Mouse (Mus musculus): ENCODE results near the gene Cd86.

Gene Cd86

DNA sequence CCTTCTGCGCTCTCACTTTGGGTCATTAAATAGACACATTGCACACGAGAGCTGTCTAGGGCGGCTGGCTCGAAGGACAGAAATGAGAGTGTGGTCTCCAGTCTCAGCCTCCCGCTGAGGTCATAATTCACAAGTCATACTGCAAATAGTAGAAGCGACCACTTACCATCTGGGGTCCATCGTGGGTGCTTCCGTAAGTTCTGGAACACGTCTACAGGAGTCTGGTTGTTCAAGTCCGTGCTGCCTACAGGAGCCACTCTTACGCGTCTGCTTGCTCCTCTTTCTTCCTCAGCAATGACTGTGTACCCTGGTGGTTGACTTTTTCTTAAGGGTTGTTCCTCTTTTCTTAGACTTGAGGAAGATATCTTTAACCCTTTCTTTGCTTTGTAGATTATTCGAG is at the start of gene Cd86:
Gene Cd86, minus strand, starts transcription at position 300 of the 400 bp plus-strand sequence.
- no peak for DNase-seq (ENCODE audit: low read depth, low spot score)

- DNase-seq (ENCODE audit: low read depth, low spot score) = no peak
Measured at GRCm38 (mm10) chr16:36711760-36712159, 45.9 kb upstream of the Cd86 start.

GRCm38 (mm10) chr16:36710794-36711193 is 44.9 kb upstream of the Cd86 start:
- no peak for DNase-seq (ENCODE audit: low read depth, low spot score)

- DNase-seq (ENCODE audit: low read depth, low spot score) = no peak
Measured at GRCm38 (mm10) chr16:36709405-36709804, 43.5 kb upstream of the Cd86 start.

DNA sequence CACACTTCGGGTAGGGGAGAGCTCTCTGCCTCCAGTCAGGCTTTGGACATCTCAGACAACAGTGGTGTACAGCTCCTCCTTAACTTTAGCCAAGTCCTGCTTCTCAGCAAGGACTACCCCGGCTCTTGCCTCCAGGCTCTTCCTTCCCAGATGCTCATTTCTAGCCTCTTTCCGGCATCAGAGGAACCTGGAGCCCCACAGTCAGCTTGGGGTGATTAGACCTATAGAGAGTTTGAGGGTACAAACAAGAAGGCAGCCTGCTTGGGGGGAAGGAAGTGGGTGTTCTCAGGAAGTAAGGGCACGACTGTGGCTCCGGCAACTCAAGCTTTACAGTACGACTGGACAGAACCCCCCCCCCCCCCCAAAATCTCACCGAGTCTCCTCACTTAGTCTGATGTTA is 42.9 kb upstream of the Cd86 start:
- DNase-seq (ENCODE audit: low read depth, low spot score) = no peak

- DNase-seq (ENCODE audit: low read depth, low spot score) = no peak
Measured at GRCm38 (mm10) chr16:36707702-36708423, 42.0 kb upstream of the Cd86 start.

- DNase-seq (ENCODE audit: low read depth, low spot score) = no peak
Measured at GRCm38 (mm10) chr16:36700484-36700883, 34.6 kb upstream of the Cd86 start.

GRCm38 (mm10) chr16:36697331-36697730 is 31.4 kb upstream of the Cd86 start:
- no peak for DNase-seq (ENCODE audit: low read depth, low spot score)

DNA sequence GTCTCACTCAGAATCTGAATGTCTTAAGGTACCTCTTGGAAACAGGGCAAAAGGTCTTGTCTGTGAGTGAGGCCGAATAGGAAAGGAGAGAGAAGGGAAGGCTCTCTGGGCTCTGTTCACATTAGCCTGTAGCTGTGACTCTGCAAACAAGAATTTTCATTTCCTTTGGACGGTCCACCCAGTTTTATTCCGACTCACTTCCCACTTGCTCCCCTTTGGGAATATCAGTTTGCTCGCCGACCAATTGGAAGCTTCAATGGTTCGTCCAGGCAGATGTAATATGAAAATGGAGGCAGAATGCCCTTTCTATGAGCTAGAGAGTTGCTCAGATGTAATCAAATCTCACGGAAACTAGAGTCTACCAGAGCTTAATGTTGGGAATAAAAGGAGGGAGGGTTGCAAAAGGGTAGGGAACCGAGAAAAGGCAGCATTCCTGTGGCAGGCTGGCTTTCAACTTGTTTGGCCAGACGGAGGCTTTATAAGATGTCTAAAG is 29.0 kb upstream of the Cd86 start:
- no peak for DNase-seq (ENCODE audit: low read depth, low spot score)

DNA sequence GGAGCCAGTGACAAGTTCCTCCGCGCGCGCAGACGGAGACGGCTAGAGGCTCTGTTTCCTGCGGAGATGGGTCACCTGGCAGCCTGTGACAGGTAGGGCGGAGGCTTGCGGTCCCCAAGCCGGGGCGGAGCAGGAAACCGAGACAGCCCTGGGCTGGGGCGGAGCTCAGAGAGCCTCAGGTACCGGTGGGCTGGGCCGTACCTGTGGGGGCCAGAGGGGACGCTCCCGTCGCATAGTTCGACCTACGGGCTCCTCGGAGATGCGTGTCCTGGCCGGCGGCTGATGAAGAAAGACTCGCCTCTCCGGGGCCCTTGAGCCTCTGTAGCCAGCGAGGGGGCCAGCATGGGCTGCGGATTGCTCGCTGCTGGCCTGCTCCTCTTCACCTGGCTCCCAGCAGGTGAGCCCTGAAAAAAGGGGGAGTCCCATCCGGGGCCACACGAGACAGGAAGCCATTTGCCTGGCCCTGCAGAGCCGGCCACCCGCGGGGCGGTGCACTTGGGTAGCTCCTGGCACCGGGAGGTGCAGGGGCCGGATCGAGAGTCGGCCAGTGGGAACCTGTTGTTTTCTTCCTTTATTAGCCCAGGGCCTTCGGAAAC is 28.0 kb upstream of the Cd86 start, which contains the start of gene Ildr1:
Gene Ildr1, plus strand, starts transcription at position 161 of the 596 bp plus-strand sequence.
- no peak for DNase-seq (ENCODE audit: low read depth, low spot score)

DNA sequence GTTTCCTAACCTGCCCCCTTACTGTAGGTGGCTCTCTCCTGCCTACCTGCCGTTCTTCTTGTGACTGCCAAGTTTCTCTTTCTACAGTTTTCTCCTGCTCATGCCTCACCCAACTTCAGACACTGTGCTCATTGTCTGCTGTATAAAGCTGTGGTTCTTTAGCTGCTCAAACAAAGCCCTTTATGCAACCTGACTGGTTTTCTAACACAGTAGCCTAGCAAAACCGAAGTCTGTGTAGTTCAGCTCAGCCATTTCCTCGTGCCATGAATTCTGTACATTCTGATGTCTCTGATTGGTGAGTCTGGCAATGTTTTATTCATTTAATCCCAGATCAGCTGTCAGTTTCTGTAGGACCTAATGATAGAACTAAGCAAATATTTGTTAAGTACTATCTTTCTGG is 25.6 kb upstream of the Cd86 start:
- DNase-seq (ENCODE audit: low read depth, low spot score) = no peak

DNA sequence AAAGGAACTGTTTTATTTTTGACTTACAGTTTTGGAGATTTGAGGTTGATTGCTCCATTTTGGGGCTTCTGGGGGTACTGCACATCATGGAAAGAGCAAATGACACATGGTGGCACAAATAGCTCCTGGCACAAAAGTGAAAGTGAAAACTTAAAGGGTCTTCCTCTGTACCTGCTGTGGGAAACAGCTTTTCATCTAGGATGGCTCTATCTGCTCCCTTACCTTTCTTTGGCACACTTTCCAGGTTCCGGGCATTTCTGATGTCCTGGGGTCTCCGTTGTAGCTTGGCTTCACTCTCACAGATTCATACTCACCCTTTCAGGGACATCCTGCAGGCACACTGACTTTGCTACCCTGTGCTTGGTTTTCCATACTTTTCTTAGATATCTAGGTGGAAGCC is 22.2 kb upstream of the Cd86 start:
- DNase-seq (ENCODE audit: low read depth, low spot score) = no peak

DNA sequence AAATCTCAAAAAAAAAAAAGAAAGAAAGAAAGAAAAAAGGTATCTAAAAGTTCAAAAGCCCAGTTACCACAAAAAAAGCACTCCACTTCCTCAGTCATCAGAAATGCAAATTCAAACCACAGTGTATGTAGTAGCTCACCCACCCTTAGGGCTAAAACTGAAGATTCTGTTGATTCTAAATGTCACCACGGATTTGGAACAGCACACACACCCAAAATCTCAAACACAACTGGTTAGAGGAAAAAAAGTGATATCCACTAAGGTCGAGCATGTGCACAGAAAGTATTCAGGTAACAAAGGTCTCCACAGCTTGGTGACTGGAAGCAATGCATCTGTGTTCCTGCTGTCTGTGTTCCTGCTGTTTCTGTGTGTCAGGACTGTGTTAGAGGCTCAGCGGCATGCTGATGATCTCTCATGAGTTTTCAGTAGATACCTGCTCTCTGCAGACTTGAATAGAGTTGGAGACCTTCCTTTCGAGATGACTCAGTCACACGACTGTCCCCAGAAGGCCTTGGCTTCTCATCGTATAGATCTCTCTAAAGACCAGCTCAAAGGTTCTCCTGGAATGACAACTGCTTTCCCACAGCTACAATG is 18.5 kb upstream of the Cd86 start:
- DNase-seq (ENCODE audit: low read depth, low spot score) = no peak

DNA sequence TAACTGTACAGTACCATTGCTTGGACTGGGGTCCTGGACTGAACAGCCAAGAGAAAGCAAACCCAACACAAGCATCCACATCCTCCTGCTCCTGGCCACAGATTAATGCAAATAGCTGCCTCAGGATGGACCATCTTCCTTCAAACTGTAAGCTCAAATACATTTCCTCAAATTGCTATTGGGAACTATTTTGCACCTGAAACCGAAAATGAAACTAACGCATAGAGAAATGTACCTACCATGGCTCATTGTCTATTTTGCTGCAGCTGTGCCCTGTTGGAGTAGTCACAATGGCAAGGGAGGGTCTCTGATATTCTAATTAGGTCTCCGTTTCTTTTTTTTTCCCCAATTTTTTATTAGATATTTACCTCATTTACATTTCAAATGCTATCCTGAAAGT is 15.9 kb upstream of the Cd86 start:
- DNase-seq (ENCODE audit: low read depth, low spot score) = no peak

- no peak for DNase-seq (ENCODE audit: low read depth, low spot score)
Measured at GRCm38 (mm10) chr16:36675902-36676301, 10.0 kb upstream of the Cd86 start.

DNA sequence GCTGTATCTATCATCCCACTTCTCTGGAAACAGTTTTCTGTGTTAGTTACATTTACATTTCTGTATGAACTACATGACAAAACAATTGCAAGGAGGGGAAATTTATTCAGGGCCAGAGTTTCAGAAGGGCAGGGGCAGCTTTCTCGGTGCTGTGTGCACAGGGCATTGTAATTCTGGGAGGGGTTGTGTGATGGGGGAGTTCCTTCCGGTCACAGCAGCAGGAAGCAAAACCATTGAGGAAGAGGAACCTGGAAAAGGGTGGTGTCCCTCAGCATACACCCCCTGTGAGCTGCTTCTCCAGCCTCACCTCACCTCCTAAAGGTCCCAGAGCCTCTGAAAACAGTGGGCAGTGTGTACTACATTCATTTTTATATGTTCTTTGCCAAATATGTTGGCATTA is 9.4 kb upstream of the Cd86 start:
- no peak for DNase-seq (ENCODE audit: low read depth, low spot score)

GRCm38 (mm10) chr16:36674457-36675204 is 8.8 kb upstream of the Cd86 start:
- no peak for DNase-seq (ENCODE audit: low read depth, low spot score)

DNA sequence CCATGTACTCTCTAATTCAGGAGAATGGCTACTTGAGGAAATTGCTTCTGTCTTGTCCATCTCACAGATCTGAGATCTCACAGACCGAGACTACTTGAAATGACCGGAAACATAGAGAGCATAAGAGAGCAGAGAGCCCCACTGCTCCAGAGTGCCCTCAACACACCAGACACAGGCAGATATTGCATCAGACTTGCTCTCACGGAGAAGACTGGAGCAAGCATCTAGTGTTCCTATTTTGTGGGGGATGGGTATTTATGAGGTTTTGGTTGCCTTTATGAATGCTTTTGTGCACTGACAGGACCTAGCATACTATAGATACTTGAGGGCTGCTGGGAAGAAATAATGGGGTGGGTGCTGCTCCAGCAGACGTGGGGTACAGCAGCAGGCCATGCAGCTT is 7.3 kb upstream of the Cd86 start:
- no peak for DNase-seq (ENCODE audit: low read depth, low spot score)

GRCm38 (mm10) chr16:36670590-36670989 is 4.7 kb upstream of the Cd86 start:
- DNase-seq (ENCODE audit: low read depth, low spot score) = no peak

GRCm38 (mm10) chr16:36666448-36667017 is 652 bp upstream of the Cd86 start:
- DNase-seq (ENCODE audit: low read depth, low spot score) = no peak

GRCm38 (mm10) chr16:36663484-36663883 is 2.4 kb downstream of the Cd86 start:
- DNase-seq (ENCODE audit: low read depth, low spot score) = no peak

- no peak for DNase-seq (ENCODE audit: low read depth, low spot score)
Measured at GRCm38 (mm10) chr16:36661330-36661729, 4.6 kb downstream of the Cd86 start.
